Mouse (Mus musculus) hindbrain, embryonic 13.5 days (tissue): ENCODE results near the gene Ppp2r5d. TPM values are rescaled to one million over a fixed set of nuclear protein-coding genes. Genes with fewer than 3 reads are reported as not detected.
A peak's percentile ranks its signal among the peaks of the same experiment; 100 is the strongest.

Source experiments
- ATAC-seq: fragments of 200-750 bp; cut with Nextera tagmentation; 2 replicates; pipeline ENCODE4 v1.8.0; 2017; ENCODE audit warnings: moderate TSS enrichment; ENCODE audit not compliant: low FRiP score
- H3K27ac ChIP-seq: fragments of 300-500 bp; sonication (generic); 2 replicates; pipeline ENCODE4 v1.5.1; 2015; ENCODE audit warnings: inconsistent platforms, mild to moderate bottlenecking, moderate library complexity
- H3K27me3 ChIP-seq: fragments of 300-500 bp; sonication (generic); 2 replicates; pipeline ENCODE4 v1.6.1; 2015; ENCODE audit warnings: mild to moderate bottlenecking, inconsistent platforms
- H3K36me3 ChIP-seq: fragments of 300-500 bp; sonication (generic); 2 replicates; pipeline ENCODE4 v1.6.1; 2015; ENCODE audit warnings: mild to moderate bottlenecking, inconsistent platforms
- H3K4me1 ChIP-seq: fragments of 300-500 bp; sonication (generic); replicated peaks from 2 replicates; pipeline ENCODE4 v1.6.1; 2015; ENCODE audit warnings: inconsistent platforms
- H3K4me2 ChIP-seq: fragments of 300-500 bp; sonication (generic); 2 replicates; pipeline ENCODE4 v1.6.1; 2015; ENCODE audit warnings: inconsistent platforms, mild to moderate bottlenecking, moderate library complexity
- H3K4me3 ChIP-seq: fragments of 300-500 bp; sonication (generic); 2 replicates; pipeline ENCODE4 v1.5.1; 2015; ENCODE audit warnings: mild to moderate bottlenecking, inconsistent platforms
- H3K9ac ChIP-seq: fragments of 300-500 bp; sonication (generic); 2 replicates; pipeline ENCODE4 v1.6.1; 2015; ENCODE audit warnings: mild to moderate bottlenecking, inconsistent platforms
- H3K9me3 ChIP-seq: fragments of 300-500 bp; sonication (generic); 2 replicates; pipeline ENCODE4 v1.6.1; 2016; ENCODE audit warnings: inconsistent platforms
- WGBS: fragments of 180-500 bp; shearing (Covaris S2); methylation state at CpG from one replicate; pipeline ENCODE4 v1.1.7; 2015; 5-methylcytosine and 5-hydroxymethylcytosine counted together
- polyA plus RNA-seq: library from polyadenylated mRNA; unstranded; fragments of >200 nt; fragmentation: Nextera tagmentation; extraction: Ambion mirVana; gene quantifications from 2 replicates; pipeline ENCODE4 v1.2.1, GENCODE M21; 2015

Gene Ppp2r5d
- 78.2 and 79.7 TPM in 2 replicates for polyA plus RNA-seq

DNA sequence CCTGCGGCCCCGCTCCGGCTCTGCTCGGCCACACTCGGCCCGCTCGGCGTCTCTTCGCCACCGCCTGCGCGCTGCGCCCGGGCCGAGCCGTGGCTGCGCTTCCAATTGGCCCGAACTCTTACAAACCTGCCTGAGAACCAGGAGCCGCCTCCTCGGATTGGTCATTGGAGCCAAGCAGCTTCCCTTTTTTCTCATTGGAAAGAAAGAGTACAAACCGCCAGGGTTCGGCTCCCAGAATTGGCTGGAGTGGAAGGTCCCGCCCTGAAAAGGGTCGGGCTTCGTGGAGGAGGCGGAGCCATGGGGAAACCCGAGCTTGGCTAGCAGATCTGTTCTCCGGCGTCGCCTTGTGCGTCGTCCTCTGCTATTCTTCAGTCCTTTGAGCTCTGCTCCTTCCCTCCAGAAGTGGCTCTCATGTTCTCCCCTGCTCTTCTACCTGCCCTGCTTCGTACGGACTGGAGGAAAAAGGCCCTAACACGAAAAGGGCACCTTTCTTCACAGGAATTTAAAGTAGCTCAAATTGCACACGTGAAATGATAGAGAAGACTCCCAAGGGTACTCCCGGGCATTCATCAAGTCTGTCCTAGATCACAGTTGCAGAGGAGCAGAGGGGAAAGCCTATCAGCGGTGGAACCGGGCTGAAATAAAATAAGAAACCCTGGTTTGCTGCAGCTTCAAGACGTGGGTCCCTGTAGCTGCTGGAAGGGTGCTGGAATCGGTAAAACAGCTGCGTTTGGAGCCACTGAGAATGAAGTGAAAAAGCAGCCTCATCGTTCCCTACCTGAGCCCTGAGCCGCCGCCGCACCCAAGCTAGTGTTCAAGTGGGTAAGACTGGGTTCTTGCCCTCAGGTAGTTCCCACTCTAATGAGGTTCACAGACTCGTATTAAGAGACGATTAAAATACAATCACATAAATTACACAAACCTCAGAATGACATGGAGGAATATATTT lies at the start of gene Ppp2r5d:
Gene Ppp2r5d, minus strand, starts transcription at position 225 of the 949 bp plus-strand sequence.
- Histone ChIP-seq H3K9me3 (no peaks in the 10 kb centered on the region), H3K4me2 (peak within 1 kb of the TSS; percentile 66), H3K27me3 (no peaks in the 10 kb centered on the region), H3K36me3 (no peaks in the 10 kb centered on the region), H3K27ac (peak within 1 kb of the TSS; percentile 94), H3K4me1 (peaks cover 50% of the 10 kb centered on the region), H3K4me3 (peak within 1 kb of the TSS; percentile 93), H3K9ac (peak within 1 kb of the TSS; percentile 97)
- ATAC-seq = peak; percentile 95
- WGBS = 1% methylated on average over 48 of the region's 48 CpGs

GRCm38 (mm10) chr17:46751794-46752556 lies 47.1 kb upstream of the Ppp2r5d start, which contains the start of gene Cnpy3:
Gene Cnpy3, minus strand, starts transcription at chr17:46752214.
- H3K4me3 ChIP-seq = peak within 1 kb of the TSS; percentile 63
- under 1% methylated on average over 54 of the region's 58 CpGs for WGBS
- peak within 1 kb of the TSS; percentile 80 for H3K9ac ChIP-seq
- H3K9me3 ChIP-seq = no peaks in the 10 kb centered on the region
- ATAC-seq = peak; percentile 99
- peaks cover 22% of the 10 kb centered on the region for H3K4me1 ChIP-seq
- H3K4me2 ChIP-seq = peak within 1 kb of the TSS; percentile 75
- peaks cover 5% of the 10 kb centered on the region; the same call in 1 of the 2 replicates for H3K36me3 ChIP-seq
- H3K27me3 ChIP-seq = no peaks in the 10 kb centered on the region
- peak within 1 kb of the TSS; percentile 85 for H3K27ac ChIP-seq

GRCm38 (mm10) chr17:46751056-46751793 lies 46.3 kb upstream of the Ppp2r5d start:
- H3K4me1 ChIP-seq = peaks cover 22% of the 10 kb centered on the region
- no peaks in the 10 kb centered on the region for H3K27me3 ChIP-seq
- peaks cover 12% of the 10 kb centered on the region for H3K36me3 ChIP-seq
- H3K9ac ChIP-seq = peak overlapping the region; percentile 80
- peak overlapping the region; percentile 85 for H3K27ac ChIP-seq
- H3K4me3 ChIP-seq = peak overlapping the region; percentile 63
- H3K9me3 ChIP-seq = no peaks in the 10 kb centered on the region
- peak overlapping the region; percentile 75 for H3K4me2 ChIP-seq
- ATAC-seq = no peak; the same call in 1 of the 2 replicates
- WGBS = 30% methylated on average over 16 of the region's 16 CpGs

DNA sequence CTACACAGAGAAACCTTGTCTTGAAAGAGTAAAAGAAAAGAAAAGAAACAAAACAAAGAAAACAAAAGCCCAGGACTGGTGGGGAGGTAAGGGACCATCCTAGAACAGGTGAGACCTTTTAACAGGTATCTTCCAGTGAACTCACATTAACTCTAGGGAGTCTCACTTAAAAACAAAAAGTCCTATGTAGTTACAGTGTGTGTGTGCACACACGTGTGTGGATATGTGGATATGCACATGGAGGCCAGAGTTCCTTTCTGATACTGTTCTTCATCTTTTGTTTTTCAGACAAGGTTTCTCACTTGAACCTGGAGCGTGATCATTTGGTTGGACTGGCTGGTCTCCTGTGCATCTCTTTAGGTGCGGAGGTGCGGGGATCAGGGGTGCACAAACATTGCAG lies 45.7 kb upstream of the Ppp2r5d start:
- Histone ChIP-seq H3K9me3 (no peaks in the 10 kb centered on the region), H3K4me1 (peaks cover 22% of the 10 kb centered on the region), H3K27me3 (no peaks in the 10 kb centered on the region), H3K36me3 (peaks cover 19% of the 10 kb centered on the region), H3K9ac (peak overlapping the region; percentile 80), H3K4me3 (peak overlapping the region; percentile 63; the same call in 1 of the 2 replicates), H3K27ac (peak overlapping the region; percentile 85; the same call in 1 of the 2 replicates), H3K4me2 (peak overlapping the region; percentile 75)
- no peak for ATAC-seq
- WGBS = 93% methylated on average over 4 of the region's 4 CpGs

GRCm38 (mm10) chr17:46749282-46749681 lies 44.4 kb upstream of the Ppp2r5d start:
- peaks cover 23% of the 10 kb centered on the region for H3K36me3 ChIP-seq

GRCm38 (mm10) chr17:46747806-46748205 lies 42.9 kb upstream of the Ppp2r5d start:
- Histone ChIP-seq H3K4me2 (no peak overlapping the region), H3K9me3 (no peaks in the 10 kb centered on the region), H3K4me3 (no peak overlapping the region), H3K27me3 (no peaks in the 10 kb centered on the region), H3K4me1 (peaks cover 19% of the 10 kb centered on the region), H3K36me3 (peaks cover 38% of the 10 kb centered on the region), H3K9ac (no peak overlapping the region), H3K27ac (no peak overlapping the region)
- 88% methylated on average over 2 of the region's 2 CpGs for WGBS
- no peak for ATAC-seq

More at GRCm38 (mm10) chr17:46749282-46749681, 44.4 kb upstream of the Ppp2r5d start:
- H3K9me3 ChIP-seq = no peaks in the 10 kb centered on the region
- no peak overlapping the region for H3K4me2 ChIP-seq
- no peak overlapping the region for H3K4me3 ChIP-seq
- H3K9ac ChIP-seq = no peak overlapping the region
- 95% methylated on average over 5 of the region's 5 CpGs for WGBS
- H3K27me3 ChIP-seq = no peaks in the 10 kb centered on the region
- peaks cover 22% of the 10 kb centered on the region for H3K4me1 ChIP-seq
- H3K27ac ChIP-seq = no peak overlapping the region
- no peak for ATAC-seq

- Histone ChIP-seq H3K4me2 (no peak overlapping the region), H3K27ac (no peak overlapping the region), H3K9me3 (no peaks in the 10 kb centered on the region), H3K4me3 (no peak overlapping the region), H3K27me3 (no peaks in the 10 kb centered on the region), H3K36me3 (peaks cover 42% of the 10 kb centered on the region), H3K9ac (no peak overlapping the region), H3K4me1 (peaks cover 15% of the 10 kb centered on the region)
- WGBS = 84% methylated on average over 8 of the region's 8 CpGs
- ATAC-seq = no peak
Measured at GRCm38 (mm10) chr17:46747234-46747633, 42.3 kb upstream of the Ppp2r5d start.

GRCm38 (mm10) chr17:46745506-46745905 lies 40.6 kb upstream of the Ppp2r5d start:
- Histone ChIP-seq H3K27ac (no peak overlapping the region), H3K4me1 (peaks cover 5% of the 10 kb centered on the region), H3K9me3 (no peaks in the 10 kb centered on the region), H3K36me3 (peaks cover 52% of the 10 kb centered on the region), H3K4me3 (no peak overlapping the region), H3K4me2 (no peak overlapping the region), H3K9ac (no peak overlapping the region), H3K27me3 (no peaks in the 10 kb centered on the region)
- no peak for ATAC-seq
- 79% methylated on average over 2 of the region's 2 CpGs for WGBS

- H3K9ac ChIP-seq = no peak overlapping the region
- H3K4me1 ChIP-seq = no peaks in the 10 kb centered on the region
- H3K36me3 ChIP-seq = peaks cover 60% of the 10 kb centered on the region
- no peaks in the 10 kb centered on the region for H3K9me3 ChIP-seq
- no peak overlapping the region for H3K4me3 ChIP-seq
- WGBS = 91% methylated on average over 9 of the region's 9 CpGs
- no peaks in the 10 kb centered on the region for H3K27me3 ChIP-seq
- ATAC-seq = no peak
- no peak overlapping the region for H3K4me2 ChIP-seq
- H3K27ac ChIP-seq = no peak overlapping the region
Measured at GRCm38 (mm10) chr17:46742986-46743385, 38.1 kb upstream of the Ppp2r5d start.

GRCm38 (mm10) chr17:46741305-46741704 lies 36.4 kb upstream of the Ppp2r5d start:
- no peak overlapping the region for H3K9ac ChIP-seq
- peaks cover 63% of the 10 kb centered on the region for H3K36me3 ChIP-seq
- WGBS = 92% methylated on average over 6 of the region's 6 CpGs
- no peak overlapping the region for H3K27ac ChIP-seq
- no peak overlapping the region for H3K4me3 ChIP-seq
- ATAC-seq = no peak
- H3K4me2 ChIP-seq = no peak overlapping the region
- H3K9me3 ChIP-seq = no peaks in the 10 kb centered on the region
- no peaks in the 10 kb centered on the region for H3K4me1 ChIP-seq
- no peaks in the 10 kb centered on the region for H3K27me3 ChIP-seq

GRCm38 (mm10) chr17:46736160-46736559 lies 31.2 kb upstream of the Ppp2r5d start:
- no peak overlapping the region for H3K9ac ChIP-seq
- H3K27me3 ChIP-seq = no peaks in the 10 kb centered on the region
- H3K4me3 ChIP-seq = no peak overlapping the region
- H3K4me2 ChIP-seq = no peak overlapping the region
- no peaks in the 10 kb centered on the region for H3K9me3 ChIP-seq
- H3K36me3 ChIP-seq = peaks cover 45% of the 10 kb centered on the region
- no peaks in the 10 kb centered on the region for H3K4me1 ChIP-seq
- H3K27ac ChIP-seq = no peak overlapping the region
- no peak for ATAC-seq
- whole genome bisulfite sequencing = 66% methylated on average over 9 of the region's 10 CpGs
